Mouse (Mus musculus): ENCODE results near the gene AC134908.4. TPM values are rescaled to one million over a fixed set of nuclear protein-coding genes. Genes with fewer than 3 reads are reported as not detected.

Gene AC134908.4
- total RNA-seq, 2 experiments from 2014 or later: 0.81 TPM; not detected in 1

GRCm38 (mm10) chr17:25831451-25832281, 36.2 kb upstream of the AC134908.4 start:
- no peak for DNase-seq

DNA sequence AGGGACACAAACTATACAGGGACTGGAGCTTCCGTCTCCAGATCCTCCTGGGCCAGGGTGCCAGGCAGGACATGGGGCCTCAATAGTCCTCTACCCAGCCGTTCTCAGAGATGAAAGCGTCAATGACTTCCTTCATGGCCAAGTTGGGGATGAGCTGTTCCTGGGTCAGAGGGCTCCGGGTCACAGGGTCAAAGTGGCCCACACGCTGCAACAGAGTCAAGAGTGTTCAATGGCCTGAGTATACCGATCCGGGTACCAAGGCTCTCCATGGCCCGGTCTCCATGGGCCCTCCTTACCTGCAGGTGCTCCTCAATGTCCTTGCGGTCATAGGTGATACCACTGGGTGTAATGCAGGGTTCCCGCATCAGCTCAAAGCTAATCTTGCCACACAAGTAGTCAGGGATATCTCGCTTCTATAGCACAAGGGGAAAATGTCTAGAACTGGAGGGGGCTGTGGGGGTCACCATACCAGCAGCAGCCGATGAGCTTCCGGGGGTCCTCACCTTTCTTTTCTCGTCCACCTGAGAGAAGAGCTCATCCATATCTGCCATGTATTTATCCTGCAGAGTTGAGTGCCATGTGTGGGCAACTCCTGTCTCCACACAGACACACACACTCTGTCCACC, 35.5 kb upstream of the AC134908.4 start:
- no peak for DNase-seq

GRCm38 (mm10) chr17:25830200-25830753, 34.8 kb upstream of the AC134908.4 start:
- no peak for DNase-seq

DNA sequence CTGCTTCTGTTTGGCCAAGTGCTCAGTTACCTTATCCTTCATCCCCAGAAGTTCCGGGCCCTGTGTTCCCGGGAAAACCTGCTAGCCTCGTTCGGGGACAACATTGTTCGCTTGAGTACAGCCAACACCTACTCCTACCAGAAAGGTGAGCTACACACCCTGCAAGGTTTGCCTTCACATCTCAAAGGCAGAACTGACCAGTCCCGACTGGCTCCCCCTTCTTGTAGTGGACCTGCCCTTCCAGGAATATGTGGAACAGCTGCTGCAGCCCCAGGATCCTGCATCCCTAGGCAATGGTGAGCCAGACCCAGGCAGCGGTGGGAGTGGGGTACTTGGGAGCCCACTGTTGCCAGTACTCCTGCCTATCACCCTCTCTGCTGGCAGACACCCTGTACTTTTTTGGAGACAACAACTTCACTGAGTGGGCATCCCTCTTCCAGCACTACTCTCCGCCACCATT, 34.1 kb upstream of the AC134908.4 start:
- no peak for DNase-seq

DNA sequence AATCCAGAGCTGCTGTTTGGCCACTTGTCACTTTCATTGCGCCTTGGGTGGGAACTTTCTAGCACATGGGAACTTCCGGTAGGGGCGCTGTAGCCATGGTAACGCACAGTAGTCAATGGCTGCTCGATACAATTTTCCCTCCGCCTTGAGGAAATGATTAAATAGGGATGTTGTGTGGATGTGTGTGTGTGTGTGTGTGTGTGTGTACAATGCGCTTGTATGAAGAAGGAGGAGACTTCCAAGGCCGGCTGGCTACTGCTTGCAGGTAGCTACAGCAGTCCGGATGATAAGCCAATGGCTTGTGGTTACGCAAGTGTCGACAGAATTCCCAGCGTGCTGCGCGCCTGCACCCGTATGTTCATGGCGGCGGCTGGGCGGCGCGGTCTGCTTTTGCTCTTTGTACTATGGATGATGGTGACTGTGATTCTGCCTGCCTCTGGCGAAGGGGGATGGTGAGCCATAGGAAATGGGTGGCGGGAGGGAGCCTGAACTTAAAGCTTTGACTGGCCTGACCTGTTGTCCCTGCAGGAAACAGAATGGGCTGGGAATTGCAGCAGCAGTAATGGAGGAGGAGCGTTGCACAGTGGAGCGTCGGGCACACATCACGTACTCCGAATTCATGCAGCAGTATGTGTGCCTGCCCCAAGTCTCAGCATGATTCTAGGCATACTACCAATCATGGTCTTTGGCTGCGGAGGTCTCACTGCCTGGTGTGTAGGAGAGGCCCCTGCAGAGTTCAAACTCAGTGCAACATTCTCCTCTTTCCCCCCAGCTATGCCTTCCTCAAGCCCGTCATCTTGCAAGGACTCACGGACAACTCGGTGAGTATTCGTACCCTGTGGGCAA, 33.5 kb upstream of the AC134908.4 start, which contains the start of gene Jmjd8:
TSS of gene Jmjd8 (plus strand) at position 156 of the 846 bp plus-strand sequence.
- DNase-seq: peak; percentile 85

- no peak for DNase-seq
Measured at GRCm38 (mm10) chr17:25828223-25828594, 32.8 kb upstream of the AC134908.4 start.

- no peak for DNase-seq
Measured at GRCm38 (mm10) chr17:25827546-25828222, 32.2 kb upstream of the AC134908.4 start.

GRCm38 (mm10) chr17:25827011-25827410, 31.6 kb upstream of the AC134908.4 start:
- no peak for DNase-seq

DNA sequence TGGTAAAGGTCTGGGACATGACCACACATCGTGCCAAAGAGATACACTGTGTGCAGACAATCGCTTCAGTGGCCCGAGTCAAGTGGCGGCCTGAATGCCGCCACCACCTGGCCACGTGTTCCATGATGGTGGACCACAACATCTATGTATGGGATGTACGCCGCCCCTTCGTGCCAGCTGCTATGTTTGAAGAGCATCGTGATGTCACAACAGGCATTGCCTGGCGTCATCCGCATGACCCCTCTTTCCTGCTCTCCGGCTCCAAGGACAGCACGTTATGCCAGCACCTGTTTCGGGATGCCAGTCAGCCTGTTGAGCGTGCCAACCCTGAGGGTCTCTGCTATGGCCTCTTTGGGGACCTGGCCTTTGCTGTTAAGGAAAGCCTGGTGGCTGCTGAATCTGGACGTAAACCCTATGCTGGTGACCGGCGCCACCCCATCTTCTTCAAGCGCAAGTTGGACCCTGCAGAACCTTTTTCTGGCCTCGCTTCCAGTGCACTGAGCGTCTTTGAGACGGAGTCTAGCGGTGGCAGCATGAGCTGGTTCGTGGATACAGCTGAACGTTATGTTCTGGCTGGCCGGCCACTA, 30.6 kb upstream of the AC134908.4 start:
- no peak for DNase-seq

DNA sequence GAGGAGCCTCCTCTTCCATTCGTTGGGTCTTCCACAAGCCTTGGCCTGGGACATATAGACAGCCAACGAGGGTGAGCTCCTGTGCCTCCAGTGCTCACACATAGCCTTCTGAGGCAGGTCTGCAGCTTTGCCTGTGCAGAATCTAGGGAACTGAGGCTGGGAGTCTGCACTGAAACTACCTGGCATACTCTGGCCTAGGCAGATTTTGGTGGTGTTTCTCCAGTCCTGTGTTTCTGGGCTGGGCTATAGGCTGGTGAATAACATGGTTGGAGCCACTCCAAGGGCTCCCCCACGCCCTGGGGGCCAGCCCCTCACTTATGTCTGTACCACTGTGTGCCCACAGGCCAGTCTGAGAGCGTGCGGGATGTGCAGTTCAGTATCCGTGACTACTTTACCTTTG, 29.9 kb upstream of the AC134908.4 start:
- no peak for DNase-seq

- no peak for DNase-seq
Measured at GRCm38 (mm10) chr17:25824362-25825142, 29.1 kb upstream of the AC134908.4 start.

GRCm38 (mm10) chr17:25823452-25823851, 28.0 kb upstream of the AC134908.4 start, which contains the start of gene Wdr24:
TSS of gene Wdr24 (plus strand) at chr17:25823627.
- DNase-seq: peak; percentile 74 to 83

DNA sequence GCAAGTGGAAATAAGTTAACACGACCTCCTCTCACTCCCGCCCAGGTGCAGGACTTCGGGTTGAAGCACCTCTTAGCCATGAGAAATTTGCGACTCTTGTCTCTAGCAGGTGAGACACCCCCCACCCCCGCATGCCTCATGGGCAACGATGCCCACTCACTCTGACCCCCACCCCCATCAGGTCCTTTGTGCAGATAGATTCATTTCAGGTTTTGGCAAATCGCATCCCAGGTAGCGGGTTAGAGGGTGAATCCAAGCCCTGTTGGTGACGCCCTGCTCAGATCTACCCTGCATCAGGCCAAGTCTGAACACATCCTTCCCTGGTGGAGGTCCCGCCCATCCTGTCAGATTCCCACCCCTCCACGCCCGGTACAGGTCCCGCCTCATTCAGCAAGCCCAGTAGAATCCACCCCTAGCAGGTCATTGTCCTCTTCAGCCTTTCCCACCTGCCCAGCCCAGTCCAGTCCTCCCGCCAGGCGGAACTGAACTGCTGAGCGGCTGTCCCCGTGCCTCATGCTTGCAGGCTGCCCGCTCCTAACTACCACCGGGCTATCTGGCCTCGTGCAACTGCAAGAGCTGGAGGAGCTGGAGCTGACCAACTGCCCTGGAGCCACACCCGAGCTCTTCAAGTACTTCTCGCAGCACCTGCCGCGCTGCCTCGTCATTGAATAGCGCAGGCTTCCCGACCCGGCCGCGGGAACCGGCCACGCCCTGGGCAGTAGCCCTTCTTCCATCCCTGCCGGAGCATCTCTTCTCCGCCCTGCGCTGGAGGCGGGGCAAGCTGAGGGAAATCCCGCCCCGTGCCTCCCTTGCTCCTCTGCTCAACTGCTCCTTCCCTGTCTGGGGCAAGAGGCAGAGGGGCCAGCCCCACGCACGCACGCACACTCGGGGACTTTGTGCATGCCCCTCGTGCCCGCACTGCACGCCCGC, 23.7 kb upstream of the AC134908.4 start:
- no peak for DNase-seq

GRCm38 (mm10) chr17:25817662-25818061, 22.2 kb upstream of the AC134908.4 start:
- no peak for DNase-seq

DNA sequence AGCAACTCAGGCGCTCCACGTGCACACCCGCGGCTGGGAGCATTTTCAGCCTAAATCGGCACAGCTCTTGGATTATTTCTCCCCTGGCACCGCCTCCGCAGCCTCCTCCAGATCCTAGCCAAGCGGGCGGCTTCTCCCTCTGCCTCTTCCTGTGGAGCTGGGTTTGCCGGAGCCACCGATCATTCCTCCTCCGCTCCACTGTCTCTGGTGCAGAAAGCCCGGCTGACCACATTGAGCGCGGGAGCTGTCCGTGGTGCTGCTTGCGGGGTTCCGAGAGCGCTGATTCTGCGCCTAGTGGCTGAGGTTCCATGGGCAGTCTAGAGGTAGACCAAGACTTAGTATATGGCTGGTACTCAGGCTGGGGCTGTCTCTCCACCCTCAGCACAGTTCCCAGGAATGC, 18.0 kb upstream of the AC134908.4 start:
- DNase-seq: peak; percentile 80 to 85

- no peak for DNase-seq
Measured at GRCm38 (mm10) chr17:25810890-25811289, 15.4 kb upstream of the AC134908.4 start.

DNA sequence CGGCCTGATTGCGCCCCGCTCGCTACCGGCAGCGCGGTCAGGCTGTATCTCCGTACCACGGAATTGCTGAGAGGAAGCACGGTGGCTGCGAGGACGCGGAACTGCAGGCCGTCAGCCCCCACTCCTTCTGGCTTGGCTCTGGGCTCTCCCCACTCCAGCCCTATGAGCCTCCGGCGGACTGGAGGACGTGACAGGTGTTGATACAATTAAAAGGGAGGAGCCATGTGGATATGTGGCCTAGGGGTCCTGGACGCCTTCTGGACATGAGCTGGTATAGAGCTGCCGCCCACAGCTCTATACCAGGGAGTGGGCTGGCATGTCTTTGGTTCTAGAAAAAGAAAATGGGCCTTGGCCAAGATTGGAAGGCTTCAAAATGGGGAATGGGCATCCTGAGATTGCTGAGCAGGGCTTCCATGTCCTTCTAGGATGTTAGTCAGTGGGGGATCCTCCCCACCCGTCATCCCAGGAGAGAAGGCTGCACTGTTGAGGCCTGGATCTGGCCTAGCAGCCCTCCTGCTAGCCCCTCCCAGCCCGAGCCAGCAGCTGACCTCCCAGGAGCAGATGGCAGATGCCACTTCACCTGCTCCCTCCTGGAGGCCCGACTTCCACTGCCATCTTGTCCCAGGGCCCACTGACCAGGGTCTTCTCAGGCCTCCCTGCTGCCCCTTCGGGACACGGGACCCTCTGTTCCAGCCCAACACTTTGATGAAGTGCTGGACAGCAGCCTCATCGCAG, 14.3 kb upstream of the AC134908.4 start:
- peak in 1 of 2 experiments; percentile 62 for DNase-seq

DNA sequence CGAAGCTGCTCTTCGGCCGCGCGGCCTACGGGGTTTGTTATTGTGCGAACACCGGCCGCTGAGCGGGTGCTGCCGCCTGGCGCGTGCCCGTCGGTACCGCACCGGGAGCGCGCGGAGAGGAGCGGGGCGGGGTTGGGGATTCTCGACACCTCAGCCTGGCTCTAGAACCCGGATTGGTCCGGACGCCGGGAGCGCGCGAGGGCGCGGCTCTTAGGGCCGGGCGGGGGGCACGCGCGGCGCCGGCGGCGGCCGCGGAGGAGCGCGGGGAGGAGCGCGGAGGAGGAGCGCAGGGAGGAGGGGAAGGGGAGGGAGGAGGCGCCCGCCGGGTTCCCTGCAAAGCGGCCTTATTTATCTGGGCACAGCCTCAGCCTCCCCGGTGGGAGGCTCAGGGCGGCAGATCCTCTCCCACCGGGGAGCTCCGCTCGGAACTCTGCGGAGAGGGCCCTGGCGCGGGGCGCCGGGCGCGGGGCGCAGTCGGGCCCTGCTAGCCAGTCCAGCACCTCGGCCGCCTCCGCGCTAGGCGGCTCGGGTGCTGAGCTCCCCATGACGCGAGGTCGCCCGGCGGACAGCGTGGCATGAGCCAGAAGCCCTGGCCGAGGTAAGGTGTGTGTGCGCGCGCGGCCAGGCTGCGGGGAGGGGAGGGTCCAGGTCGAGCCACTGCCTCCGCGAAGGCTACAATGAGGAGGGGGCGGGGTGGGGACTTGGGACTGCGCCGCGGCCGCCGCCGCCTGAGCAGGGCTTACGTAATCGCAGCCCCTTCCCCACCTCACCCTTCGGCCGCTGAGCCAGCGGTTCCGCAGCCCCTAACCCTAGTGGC, 13.5 kb upstream of the AC134908.4 start, which contains the start of gene Fbxl16:
TSS of gene Fbxl16 (plus strand) at position 297 of the 817 bp plus-strand sequence.
- peak; percentile 91 for DNase-seq

Measured in layer of hippocampus, postnatal 36 days (tissue).